Mouse (Mus musculus) stomach, postnatal 0 days (tissue): Measurements from ENCODE around the gene Art4.

Experiments
- CTCF ChIP-seq: IDR thresholded peaks from 2 replicates; pipeline ENCODE4 v1.5.1; 2016; ENCODE audit warnings: antibody characterized with exemption, low read depth, mild to moderate bottlenecking, moderate library complexity
- EP300 ChIP-seq: optimal IDR thresholded peaks from 2 replicates; pipeline ENCODE3; 2016; ENCODE audit warnings: antibody characterized with exemption

DNA sequence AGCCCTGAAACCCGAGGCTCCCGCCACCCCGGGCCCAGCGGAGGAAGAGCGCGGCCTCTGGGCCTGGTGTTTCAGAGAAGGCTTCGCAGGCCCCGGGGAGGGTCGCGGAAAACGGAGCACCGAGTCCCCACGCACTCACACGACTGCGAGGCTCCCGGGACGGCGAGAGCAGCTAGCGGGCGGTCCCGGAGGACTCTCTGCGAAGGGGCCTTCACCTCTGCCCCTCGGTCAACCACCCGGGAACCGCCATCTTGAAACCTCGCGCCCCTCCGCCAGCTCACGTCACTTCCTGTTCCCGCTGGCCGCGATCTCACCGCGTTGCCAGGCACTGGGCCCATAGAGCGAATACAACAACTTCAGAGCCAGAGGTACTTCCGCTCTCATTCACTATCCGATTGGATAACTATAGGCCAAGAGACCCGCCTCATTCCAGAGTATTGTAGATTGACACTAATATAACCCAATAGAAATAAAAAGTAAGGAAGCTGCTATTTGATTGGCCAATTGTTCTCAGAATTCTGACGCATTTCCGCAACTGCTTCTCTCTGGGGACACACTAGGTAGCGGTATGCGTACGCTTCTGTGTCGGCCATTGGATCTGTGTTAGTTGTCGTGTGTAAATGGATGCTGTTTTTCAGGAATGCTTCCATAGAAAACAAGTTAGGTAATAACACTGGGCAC lies 29.5 kb downstream of the Art4 start, which contains the start of gene Wbp11:
- TF ChIP-seq CTCF = peak; percentile 65
- TF ChIP-seq EP300 = peak; percentile 39
